Mouse (Mus musculus) heart, postnatal 14 days (tissue): ENCODE measurements at regions not wholly inside any gene's neighbourhood (a gene's known extent, or its start where the extent isn't known, plus 50 kb on each side); places are given as distances from the start of the nearest gene placed in this dataset.

Experiments used
- DNase-seq, 2 experiments: peaks; one replicate each; pipeline ENCODE4 v3.0.0; 2021 to 2022
- intact Hi-C: fragments of 180-260 bp; cut with DNase I; formaldehyde crosslinking; loops from one replicate; pipeline ENCODE4 v1.15.1; 2025

DNA sequence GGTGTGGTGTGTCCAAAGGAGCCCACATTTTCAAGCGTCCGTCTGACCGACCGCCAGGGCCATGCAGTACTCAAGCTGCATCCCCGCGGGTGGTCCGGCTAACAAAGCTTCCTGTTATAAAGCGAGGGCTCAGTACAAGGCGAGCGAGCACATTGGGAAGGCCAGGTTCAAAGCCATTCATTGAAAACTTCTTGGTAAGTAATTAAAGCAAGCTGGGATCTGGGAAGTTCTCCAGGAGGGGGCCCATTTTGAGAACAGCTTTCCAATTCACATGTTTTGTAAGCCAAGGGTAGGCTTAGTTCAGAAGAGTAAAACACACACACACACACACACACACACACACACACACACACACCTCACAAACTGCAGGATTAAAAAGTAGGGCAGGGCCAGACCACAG lies 57.3 kb upstream of the Prep start:
- intact Hi-C loops, result no loop called here

GRCm38 (mm10) chr10:45009235-45009634 lies 57.8 kb upstream of the Prep start:
- DNase-seq, result no peak
- intact Hi-C loops, result no loop called here

More for the DNA sequence above, 57.3 kb upstream of the Prep start:
- DNase-seq, result no peak

GRCm38 (mm10) chr10:45004037-45004653 lies 62.9 kb upstream of the Prep start:
- no peak for DNase-seq
- intact Hi-C loops, result no loop called here

DNA sequence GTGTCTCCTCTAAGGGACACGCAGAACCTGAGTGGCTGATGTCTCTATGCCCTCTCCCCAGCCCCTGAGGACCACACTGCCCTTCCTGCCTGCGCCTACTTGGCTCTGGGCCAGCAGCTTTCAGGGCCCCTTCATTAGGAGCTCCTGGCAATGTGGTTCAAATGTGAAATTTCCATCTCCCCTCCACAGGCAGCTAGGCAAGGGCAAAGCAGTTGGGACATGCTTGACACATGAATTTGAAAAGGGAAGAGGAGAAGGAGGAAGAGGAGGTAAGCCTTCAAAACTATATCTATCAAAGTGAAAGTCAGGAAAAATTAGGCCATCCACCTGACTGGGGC lies 63.7 kb upstream of the Prep start:
- no peak for DNase-seq
- intact Hi-C loops, result no loop called here

DNA sequence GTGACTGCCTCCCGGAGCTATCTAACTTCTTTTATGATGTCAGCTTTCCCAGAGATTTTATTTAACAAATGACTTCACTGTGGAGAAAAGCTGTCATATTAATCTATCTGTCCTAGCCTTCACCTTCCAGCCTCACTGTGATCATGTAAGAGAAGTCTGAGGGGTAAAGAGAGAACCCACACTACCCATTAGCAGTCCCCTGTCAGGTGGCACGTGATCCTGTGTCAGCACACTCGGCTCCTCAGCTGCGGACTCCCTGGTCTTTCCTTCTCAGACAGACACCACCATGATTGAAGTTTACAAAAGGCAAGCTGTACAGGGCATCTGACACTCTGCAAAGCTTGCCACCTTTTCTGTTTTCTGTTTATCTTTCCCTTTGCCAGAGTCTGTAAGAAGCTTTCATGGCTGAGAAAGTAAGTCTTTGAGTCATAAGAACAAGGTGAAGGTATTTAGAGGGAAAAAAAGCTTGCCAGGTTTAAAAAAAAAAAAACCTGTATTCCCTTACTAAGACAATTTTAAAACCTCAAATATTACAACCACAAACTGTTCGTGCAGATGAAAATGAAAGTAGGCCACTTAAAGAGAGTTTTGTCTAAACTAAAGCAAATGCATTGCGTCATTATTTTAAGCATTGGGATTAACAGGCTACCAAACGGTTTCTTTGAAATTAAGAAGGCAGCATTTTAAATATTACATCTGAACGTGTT lies 64.2 kb upstream of the Prep start:
- intact Hi-C loops, result no loop called here
- no peak for DNase-seq

DNA sequence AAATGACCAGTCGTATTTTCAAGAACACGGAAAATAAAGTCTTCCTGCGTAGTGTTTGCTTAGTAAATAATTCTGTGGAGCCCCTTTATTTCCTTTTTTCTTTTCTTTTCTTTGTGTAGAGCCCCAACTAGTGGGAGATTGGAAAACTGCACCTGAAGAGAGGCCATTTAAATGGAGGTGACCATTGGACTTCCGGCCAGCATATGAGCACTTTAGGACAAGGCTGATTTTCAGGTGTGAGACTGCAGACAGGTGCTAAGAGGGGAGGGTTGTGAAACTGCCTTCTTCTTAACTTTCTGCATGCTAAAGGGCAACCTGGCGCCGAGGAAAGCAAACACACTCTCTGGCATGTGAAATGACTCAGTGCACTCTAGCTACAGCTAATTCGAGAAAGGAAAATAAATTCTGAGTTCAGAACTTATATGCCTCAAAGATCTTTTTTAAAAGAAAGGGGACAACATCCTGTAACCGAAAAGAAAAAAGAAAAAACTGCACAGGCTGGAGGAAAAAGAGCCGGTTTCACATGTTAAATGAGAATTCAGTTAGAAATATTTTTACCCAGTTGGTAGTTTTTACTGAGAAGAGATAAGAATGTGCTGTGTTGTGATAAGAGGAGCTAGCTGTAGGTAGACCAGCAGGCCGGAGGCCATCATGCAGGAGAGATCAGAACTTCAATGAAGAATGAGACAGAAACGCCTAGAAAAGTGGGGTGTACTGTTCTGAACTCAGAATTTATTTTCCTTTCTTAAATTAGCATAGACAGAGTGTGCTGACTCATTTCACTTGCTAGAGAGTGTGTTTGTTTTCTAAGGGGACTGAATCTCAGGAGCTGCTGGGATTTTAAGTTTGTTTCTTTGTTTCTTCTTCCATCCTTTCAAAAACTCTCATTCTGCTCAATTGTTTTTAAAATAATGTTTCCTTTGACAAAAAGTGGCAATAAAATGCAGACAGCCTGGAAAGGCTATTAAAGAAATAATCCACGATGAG lies 65.8 kb upstream of the Prep start:
- intact Hi-C loops, result loop anchor here (1.0 to 2.0 kb wide), 3 partner anchors 542 to 709 kb away; no protein-coding TSS in a partner anchor

GRCm38 (mm10) chr10:45000027-45000840 lies 66.8 kb upstream of the Prep start:
- intact Hi-C loops, result loop anchor here (1.0 to 2.0 kb wide), 3 partner anchors 541 to 708 kb away; no protein-coding TSS in a partner anchor
- peak in 1 of 2 experiments; percentile 11 for DNase-seq

More for the DNA sequence above, 65.8 kb upstream of the Prep start:
- peak; percentile 34 to 74 for DNase-seq

DNA sequence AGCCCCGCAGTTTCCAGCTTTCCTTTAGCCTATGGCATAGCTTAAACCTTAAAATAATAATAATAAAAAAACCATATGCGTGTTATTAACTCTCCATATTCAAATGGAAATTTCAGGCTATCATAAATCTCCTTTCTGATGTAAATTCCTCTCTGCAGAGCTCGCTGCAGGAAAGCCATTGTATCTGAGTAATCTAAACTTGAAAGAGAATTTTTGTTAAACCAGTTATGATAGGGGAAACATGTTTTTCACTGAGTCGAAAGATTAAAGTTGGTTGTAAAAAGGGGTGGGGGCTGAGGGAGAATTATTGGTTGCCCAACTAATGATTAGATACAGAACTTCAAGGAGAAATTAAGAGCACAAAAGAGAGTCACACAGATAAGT lies 69.1 kb upstream of the Prep start:
- intact Hi-C loops, result loop anchor here (10.0 kb wide), 2 partner anchors 113 to 243 kb away; no protein-coding TSS in a partner anchor
- DNase-seq, result no peak

DNA sequence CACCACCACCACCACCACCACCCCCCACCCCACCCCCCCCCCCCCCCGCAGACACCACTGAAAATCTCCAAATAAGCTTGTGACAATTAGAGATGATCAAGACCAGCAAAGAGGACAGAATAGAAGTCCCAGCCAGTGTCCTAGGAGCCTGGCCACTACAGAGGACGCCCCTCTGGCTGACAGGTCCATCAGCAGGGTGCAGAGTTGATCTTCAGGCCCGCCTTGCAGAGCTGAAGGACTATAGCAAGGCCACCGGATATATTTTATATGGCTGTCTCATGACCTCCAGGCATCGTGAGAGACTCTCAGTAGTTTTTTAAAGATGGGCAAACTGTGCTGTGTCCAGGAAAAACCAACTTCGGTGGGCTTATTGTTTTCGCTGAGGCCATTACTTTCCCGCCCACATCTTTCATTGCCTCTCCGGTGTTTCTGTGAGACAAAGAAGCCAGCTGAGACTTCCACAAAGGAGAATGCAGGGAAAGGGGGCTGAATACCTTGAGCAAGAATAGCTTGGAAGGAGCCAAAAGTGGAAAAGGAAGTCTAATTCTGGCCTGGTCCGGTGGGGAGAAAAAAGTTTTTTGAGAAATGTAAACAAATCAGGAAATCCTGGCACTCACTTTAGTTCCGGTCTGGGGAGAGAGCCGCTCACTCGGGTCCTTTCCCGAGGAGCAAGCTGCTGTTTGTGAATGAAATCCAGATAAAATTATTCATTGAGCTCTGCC lies 69.7 kb upstream of the Prep start:
- DNase-seq, result peak; percentile 14 to 38
- intact Hi-C loops, result loop anchor here (10.0 kb wide), 2 partner anchors 113 to 243 kb away; no protein-coding TSS in a partner anchor

DNA sequence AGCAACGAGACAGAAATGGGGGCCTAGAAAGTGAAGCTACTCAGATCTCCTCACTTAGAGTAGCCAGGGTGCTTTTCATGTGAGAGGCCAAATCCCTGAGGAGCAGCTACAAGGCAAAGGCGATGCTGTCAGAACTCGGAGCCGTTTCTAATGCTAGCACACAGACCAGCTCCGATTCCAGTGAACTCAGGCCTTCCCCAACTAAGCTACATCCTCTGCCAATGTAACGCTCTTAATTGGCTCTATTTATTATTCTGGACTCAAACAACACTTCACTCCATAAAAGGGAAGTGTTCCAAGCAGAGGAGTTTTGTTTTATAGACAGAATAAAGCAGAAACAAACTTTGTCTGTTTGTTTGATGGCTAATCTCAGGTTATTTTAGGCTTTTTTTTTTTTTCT lies 71.2 kb upstream of the Prep start:
- intact Hi-C loops, result loop anchor here (10.0 kb wide), 2 partner anchors 111 to 241 kb away; no protein-coding TSS in a partner anchor
- no peak for DNase-seq

DNA sequence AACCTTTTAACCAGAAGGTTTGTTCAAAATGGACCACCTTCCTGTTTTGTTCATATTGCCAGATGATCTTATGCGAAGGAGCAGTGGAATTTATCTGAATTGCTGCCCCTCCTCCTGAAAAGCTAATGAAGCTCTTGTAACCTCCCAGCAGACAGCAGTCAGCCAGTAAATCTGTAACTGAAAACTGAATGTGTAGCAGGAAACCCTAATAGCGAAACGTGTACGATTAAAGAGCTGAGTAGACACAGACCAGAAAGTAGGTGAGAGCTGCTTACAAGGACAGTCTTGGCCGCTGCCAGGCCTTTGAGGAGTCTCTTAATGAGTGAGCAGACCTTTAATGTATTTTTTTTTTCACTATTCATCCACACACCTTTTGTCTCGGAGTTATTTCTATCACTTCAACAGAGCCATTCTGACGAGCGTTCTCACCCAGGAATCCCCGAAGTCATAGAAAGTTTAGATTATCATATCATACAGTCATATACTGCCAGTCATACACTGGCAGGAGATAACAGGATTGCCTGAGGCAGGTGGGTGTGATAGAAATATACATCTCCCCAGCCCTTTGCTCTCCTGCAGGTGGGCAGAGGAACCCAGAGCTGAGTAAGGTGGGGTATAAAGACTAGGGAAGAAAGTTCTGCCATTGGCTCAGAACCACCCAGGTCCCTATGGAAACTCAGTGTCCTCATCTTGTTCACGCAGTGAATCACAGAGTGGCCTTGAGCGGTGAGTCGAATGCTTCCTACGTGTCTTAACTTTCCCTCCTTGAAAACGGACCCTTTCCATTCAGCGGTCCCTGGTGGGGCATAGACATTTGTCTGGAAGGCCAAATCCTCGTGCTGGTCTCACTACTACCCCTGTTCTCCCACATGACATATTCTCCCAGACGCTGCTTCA lies 72.4 kb upstream of the Prep start:
- intact Hi-C loops, result loop anchor here (10.0 kb wide), 2 partner anchors 110 to 240 kb away; no protein-coding TSS in a partner anchor

GRCm38 (mm10) chr10:44993470-44994260 lies 73.3 kb upstream of the Prep start:
- no peak for DNase-seq
- intact Hi-C loops, result loop anchor here (10.0 kb wide), 2 partner anchors 109 to 239 kb away; no protein-coding TSS in a partner anchor

More for the DNA sequence above, 72.4 kb upstream of the Prep start:
- no peak for DNase-seq

GRCm38 (mm10) chr10:44989539-44989938 lies 77.5 kb upstream of the Prep start:
- intact Hi-C loops, result no loop called here
- no peak for DNase-seq

GRCm38 (mm10) chr10:44988756-44989155 lies 78.2 kb upstream of the Prep start:
- intact Hi-C loops, result no loop called here
- DNase-seq, result no peak

GRCm38 (mm10) chr10:44987615-44988014 lies 79.4 kb upstream of the Prep start:
- intact Hi-C loops, result no loop called here
- no peak for DNase-seq

- intact Hi-C loops, result no loop called here
- DNase-seq, result no peak
Measured at GRCm38 (mm10) chr10:44981913-44982312, 85.1 kb upstream of the Prep start.

GRCm38 (mm10) chr10:44976815-44977214 lies 90.2 kb upstream of the Prep start:
- no peak for DNase-seq
- intact Hi-C loops, result no loop called here
